8 mouse cellular contexts compared by ENCODE assay signal in genomic region chr9:59353253-59353639, GRCm38 (mm10). TPM values are rescaled to one million over a fixed set of nuclear protein-coding genes. Genes with fewer than 3 reads are reported as not detected.
A peak's percentile ranks its signal among the peaks of the same experiment; 100 is the strongest.
DNase-seq lines count a peak whose midpoint lies in the region; ATAC-seq and TF ChIP-seq lines count a peak whose summit lies in the region.

Bbs4 (minus strand) TSS chr9:59353508.

- no peaks in the 10 kb centered on the region for H3K36me3 ChIP-seq in forebrain, embryonic 15.5 days
- no peaks in the 10 kb centered on the region for H3K36me3 ChIP-seq in lung, embryonic 14.5 days (ENCODE audit: insufficient read depth)
- no peaks in the 10 kb centered on the region for H3K36me3 ChIP-seq in thymus, adult 2 months (ENCODE audit: control insufficient read depth, insufficient read depth, low read length)

- peak; percentile 91 for ATAC-seq in forebrain, embryonic 15.5 days (replicated peaks)
- ATAC-seq in lung, embryonic 14.5 days (ENCODE audit: insufficient read depth), result peak; percentile 99

- DNase-seq in ES-CJ7 (ENCODE audit: low read depth, low spot score), result peak; percentile 91
- peak; percentile 84 for DNase-seq in cerebellum, adult 11 months
- DNase-seq in heart, postnatal 36 days, result peak; percentile 91 to 94
- peak; percentile 88 for DNase-seq in layer of hippocampus, adult 2 months (ENCODE audit: low spot score in 2 of 2)
- peak; percentile 96 for DNase-seq in lung, embryonic 14.5 days
- DNase-seq in thymus, adult 2 months, result peak; percentile 93

- H3K27ac ChIP-seq in forebrain, embryonic 15.5 days (replicated peaks), result peak within 1 kb of the TSS; percentile 84
- peak within 1 kb of the TSS; percentile 72 for H3K27ac ChIP-seq in layer of hippocampus, adult 2 months
- peak within 1 kb of the TSS; percentile 78 for H3K27ac ChIP-seq in lung, embryonic 14.5 days (ENCODE audit: low read depth)
- peak within 1 kb of the TSS; percentile 72; the same call in 1 of the 2 replicates for H3K27ac ChIP-seq in olfactory bulb, adult 2 months (ENCODE audit: insufficient read depth, low read depth, low read length)
- no peak within 1 kb of the TSS for H3K27ac ChIP-seq in thymus, adult 2 months (ENCODE audit: control insufficient read depth, insufficient read depth, low read length)

- TF ChIP-seq CTCF in layer of hippocampus, adult 2 months (conservative IDR thresholded peaks at IDR 0.05), result no peak
- TF ChIP-seq CTCF in lung, embryonic 14.5 days (IDR thresholded peaks at IDR 0.05; ENCODE audit: low read depth), result 0 out of 2 replicates have a peak, but pooled peaks have one; percentile 5
- TF ChIP-seq CTCF in olfactory bulb, adult 2 months (IDR thresholded peaks at IDR 0.05; ENCODE audit: insufficient read depth, low read depth, low read length), result no peak
- 0 out of 2 replicates have a peak, but pooled peaks have one; percentile 30 for TF ChIP-seq CTCF in thymus, adult 2 months (IDR thresholded peaks at IDR 0.05; ENCODE audit: borderline replicate concordance, control insufficient read depth, extremely low read depth, insufficient read depth, low read length, poor library complexity)

- peak within 1 kb of the TSS; percentile 74 for H3K9ac ChIP-seq in forebrain, embryonic 15.5 days (replicated peaks)
- H3K9ac ChIP-seq in lung, embryonic 14.5 days, result peak within 1 kb of the TSS; percentile 57

- intact Hi-C loops in heart, postnatal 36 days (cut with DNase I), result loop anchor here (2.0 to 10.0 kb wide), 3 partner anchors 61 to 212 kb away; partner anchors contain the start of genes Adpgk and Arih1

- H3K4me2 ChIP-seq in forebrain, embryonic 15.5 days (replicated peaks), result peak within 1 kb of the TSS; percentile 59
- H3K4me2 ChIP-seq in lung, embryonic 14.5 days, result peak within 1 kb of the TSS; percentile 76

- WGBS in forebrain, embryonic 15.5 days, result under 1% methylated on average over 32 of the region's 32 CpGs
- under 1% methylated on average over 32 of the region's 32 CpGs for WGBS in lung, embryonic 14.5 days
- under 1% methylated on average over 32 of the region's 32 CpGs for WGBS in olfactory bulb, adult 2 months
- under 1% methylated on average over 29 of the region's 32 CpGs for WGBS in thymus, adult 2 months

- H3K9me3 ChIP-seq in forebrain, embryonic 15.5 days, result no peaks in the 10 kb centered on the region
- H3K9me3 ChIP-seq in lung, embryonic 14.5 days (ENCODE audit: low read depth, low read length), result no peaks in the 10 kb centered on the region

- H3K4me3 ChIP-seq in forebrain, embryonic 15.5 days, result peak within 1 kb of the TSS; percentile 78
- H3K4me3 ChIP-seq in layer of hippocampus, adult 2 months, result peak within 1 kb of the TSS; percentile 62
- peak within 1 kb of the TSS; percentile 63 for H3K4me3 ChIP-seq in lung, embryonic 14.5 days (ENCODE audit: low read depth, low read length)
- H3K4me3 ChIP-seq in olfactory bulb, adult 2 months (ENCODE audit: insufficient read depth, low read depth, low read length), result peak within 1 kb of the TSS; percentile 87
- H3K4me3 ChIP-seq in thymus, adult 2 months (ENCODE audit: control insufficient read depth, insufficient read depth, low read length), result peak within 1 kb of the TSS; percentile 70

- no peaks in the 10 kb centered on the region for H3K27me3 ChIP-seq in forebrain, embryonic 15.5 days
- no peaks in the 10 kb centered on the region for H3K27me3 ChIP-seq in lung, embryonic 14.5 days (ENCODE audit: insufficient read depth, low read length)
- H3K27me3 ChIP-seq in thymus, adult 2 months (ENCODE audit: control insufficient read depth, insufficient read depth, low read length), result no peaks in the 10 kb centered on the region

- TF ChIP-seq POLR2A in olfactory bulb, adult 2 months (IDR thresholded peaks at IDR 0.05; ENCODE audit: insufficient read depth, low read depth, low read length), result peak; percentile 70; the same call in 1 of the 2 replicates
- peak; percentile 52 for TF ChIP-seq POLR2A in thymus, adult 2 months (IDR thresholded peaks at IDR 0.05; ENCODE audit: control insufficient read depth, extremely low read depth, insufficient read depth, low read length, poor library complexity)

- H3K4me1 ChIP-seq in forebrain, embryonic 15.5 days, result peaks cover 12% of the 10 kb centered on the region; the same call in 1 of the 2 replicates
- H3K4me1 ChIP-seq in lung, embryonic 14.5 days (ENCODE audit: insufficient read depth), result no peaks in the 10 kb centered on the region; the same call in 1 of the 2 replicates
- no peaks in the 10 kb centered on the region for H3K4me1 ChIP-seq in olfactory bulb, adult 2 months (ENCODE audit: control insufficient read depth, insufficient read depth, low read length)
- no peaks in the 10 kb centered on the region for H3K4me1 ChIP-seq in thymus, adult 2 months (replicated peaks; ENCODE audit: control insufficient read depth, insufficient read depth, low read length)

RNA-seq across cellular contexts. Expression of gene Bbs4, which starts in this region (rescaled TPM):
- polyA plus RNA-seq in forebrain, embryonic 15.5 days (2015; fragmentation: Nextera tagmentation; extraction: Ambion mirVana), result 40.6 and 44.2 TPM in 2 replicates
- 1 to 10 TPM; 2.6 to 3.2 TPM for total RNA-seq in heart, postnatal 36 days (2021)
- total RNA-seq in layer of hippocampus, adult 2 months (2021), result 10 to 100 TPM; 38.8 to 42.2 TPM
- polyA plus RNA-seq in lung, embryonic 14.5 days (2014; fragmentation: Nextera tagmentation; extraction: Ambion mirVana), result 10.5 and 12.3 TPM in 2 replicates
- polyA plus RNA-seq in olfactory bulb, adult 2 months (2012; ENCODE audit: insufficient read depth, insufficient read length, low replicate concordance, missing spikeins), result not detected in 2 replicates
- 5.0 and 5.3 TPM in 2 replicates for polyA plus RNA-seq in thymus, adult 2 months (2012; rRNA removed)

Comparison
In these comparisons a context has a peak if more than half of its experiments do, and no peak if none do; other contexts are left out.
1. RNA of gene Bbs4 (total RNA-seq): 38.8 to 42.2 TPM in layer of hippocampus, adult 2 months; 2.6 to 3.2 TPM in heart, postnatal 36 days; every median in the first group is over 4 times any median in the second.
2. CTCF ChIP-seq: peak in lung, embryonic 14.5 days (single experiment) and thymus, adult 2 months (single experiment); none in layer of hippocampus, adult 2 months (single experiment) and olfactory bulb, adult 2 months (single experiment).
3. Peak in every context shown above with its lines, with median percentiles within 50 percentile points of each other: DNase-seq and H3K4me3 ChIP-seq.